Mouse (Mus musculus): ENCODE data around the gene Car12.

Gene Car12

GRCm38 (mm10) chr9:66713135-66714021 is at the start of gene Car12:
TSS of gene Car12 (plus strand) at chr9:66713686.
- in situ Hi-C loops (cut with MboI; ENCODE audit: unreplicated experiment in 2 of 2), result loop anchor here (10.0 to 25.0 kb wide), 3 partner anchors 221 to 576 kb away; partner anchors contain the start of genes Ciao2a (in 1 of the 2), Lactb (in 1 of the 2) and Snx1 (in 1 of the 2)

DNA sequence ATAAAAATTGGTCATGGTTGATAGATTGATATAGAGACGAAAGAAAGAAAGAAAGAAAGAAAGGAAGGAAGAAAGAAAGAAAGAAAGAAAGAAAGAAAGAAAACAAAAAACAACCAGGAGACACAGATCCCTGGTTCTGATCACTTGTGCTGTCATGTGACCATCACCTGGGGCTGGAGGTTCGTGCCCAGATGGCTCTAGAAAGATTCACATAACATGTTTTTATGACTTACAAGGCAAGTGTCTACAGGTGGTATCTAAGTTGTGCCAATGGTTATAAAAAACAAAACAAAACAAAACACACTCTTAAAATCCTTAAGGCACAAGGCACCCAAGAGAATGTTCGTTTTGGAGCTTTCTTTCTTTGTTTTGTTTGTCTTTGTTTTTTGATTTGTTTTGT is 49.7 kb upstream of the Car12 start:
- in situ Hi-C loops (cut with MboI; ENCODE audit: unreplicated experiment in 2 of 2), result no loop called here

DNA sequence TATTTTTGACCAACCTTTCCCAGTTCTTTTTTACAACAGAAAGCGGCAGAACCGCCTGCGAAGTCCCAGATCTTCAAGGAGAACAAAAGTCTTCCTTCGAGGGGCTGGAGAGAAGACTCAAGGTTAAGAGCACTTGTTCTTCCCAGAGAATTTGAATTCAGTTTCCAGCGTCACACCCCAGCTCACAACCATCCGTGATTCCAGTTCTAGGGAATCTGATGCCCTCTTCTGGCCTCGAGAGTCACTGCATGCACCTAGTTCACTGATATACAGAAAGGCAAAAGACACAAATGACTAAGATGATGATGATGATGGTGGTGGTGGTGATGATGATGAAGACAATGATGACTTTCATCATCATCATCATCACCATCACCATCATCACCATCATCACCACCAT is 48.9 kb upstream of the Car12 start:
- in situ Hi-C loops (cut with MboI; ENCODE audit: unreplicated experiment in 2 of 2), result no loop called here

GRCm38 (mm10) chr9:66666153-66666552 is 47.3 kb upstream of the Car12 start:
- in situ Hi-C loops (cut with MboI; ENCODE audit: unreplicated experiment in 2 of 2), result no loop called here

- in situ Hi-C loops (cut with MboI; ENCODE audit: unreplicated experiment in 2 of 2), result no loop called here
Measured at GRCm38 (mm10) chr9:66667046-66667445, 46.4 kb upstream of the Car12 start.

DNA sequence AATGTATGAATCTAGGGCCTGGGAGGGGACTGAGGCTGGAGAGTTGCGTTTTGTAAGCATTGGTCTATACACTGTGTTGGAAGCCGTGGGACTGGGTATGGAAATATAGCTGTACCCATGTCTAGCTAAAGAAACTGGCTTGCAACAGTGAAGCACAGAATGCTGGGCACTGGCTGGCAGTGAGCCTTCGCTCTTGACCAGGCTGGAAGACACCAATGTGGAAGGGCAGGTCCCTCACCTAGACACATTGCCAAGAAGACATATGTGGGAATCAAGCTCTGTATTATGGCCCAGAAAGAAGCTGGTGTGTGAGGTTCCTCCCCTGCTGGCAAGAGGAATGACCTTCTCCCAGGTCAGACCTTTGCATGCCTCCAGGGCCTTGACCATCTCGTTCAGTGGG is 45.6 kb upstream of the Car12 start:
- in situ Hi-C loops (cut with MboI; ENCODE audit: unreplicated experiment in 2 of 2), result no loop called here

DNA sequence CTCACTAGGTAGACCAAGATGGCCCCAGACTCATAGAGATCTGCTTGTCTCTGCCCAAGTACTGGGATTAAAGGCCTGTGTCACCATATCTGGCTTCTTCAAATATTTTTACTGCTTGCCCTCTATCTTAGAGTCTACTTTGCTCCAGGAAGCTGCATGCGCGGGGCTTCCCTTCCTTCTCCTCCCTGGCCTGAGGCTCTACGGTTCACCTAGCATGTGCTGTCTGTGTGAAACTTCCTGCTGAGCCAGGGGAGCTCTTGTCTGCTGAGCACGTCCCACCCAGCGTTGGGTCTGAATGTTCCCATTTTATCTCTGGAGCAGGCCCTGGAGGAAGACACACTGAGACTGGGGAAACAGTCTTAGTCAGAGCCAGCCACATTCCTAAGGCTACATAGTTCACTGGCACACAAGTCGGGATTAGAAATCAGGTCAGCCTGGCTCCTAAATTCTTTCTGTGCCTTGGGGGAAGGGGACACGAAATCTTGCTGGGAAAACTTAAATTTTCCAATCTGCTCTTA is 43.9 kb upstream of the Car12 start:
- in situ Hi-C loops (cut with MboI; ENCODE audit: unreplicated experiment in 2 of 2), result no loop called here

DNA sequence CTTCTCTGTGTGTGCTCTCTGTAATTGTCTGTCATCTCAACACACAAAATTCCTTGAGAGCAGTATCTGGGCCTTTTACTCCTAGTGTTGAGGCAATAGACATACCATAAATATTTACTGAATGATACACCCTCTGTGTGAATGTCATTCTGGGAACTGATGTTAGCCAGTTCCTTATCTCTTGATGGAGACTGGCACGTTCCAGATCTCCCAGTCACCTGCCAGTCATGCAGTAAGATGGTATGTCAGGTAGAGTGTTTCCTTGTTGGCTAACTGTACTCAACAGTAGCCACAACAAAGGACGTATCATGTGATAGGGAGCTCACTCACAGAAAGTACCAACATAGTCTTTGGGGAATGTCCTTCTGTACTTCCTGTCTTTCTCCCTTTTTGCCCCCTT is 39.7 kb upstream of the Car12 start:
- in situ Hi-C loops (cut with MboI; ENCODE audit: unreplicated experiment in 2 of 2), result no loop called here

- in situ Hi-C loops (cut with MboI; ENCODE audit: unreplicated experiment in 2 of 2), result no loop called here
Measured at GRCm38 (mm10) chr9:66675566-66675965, 37.9 kb upstream of the Car12 start.

- in situ Hi-C loops (cut with MboI; ENCODE audit: unreplicated experiment in 2 of 2), result no loop called here
Measured at GRCm38 (mm10) chr9:66680102-66680501, 33.4 kb upstream of the Car12 start.

GRCm38 (mm10) chr9:66682822-66683221 is 30.7 kb upstream of the Car12 start:
- in situ Hi-C loops (cut with MboI; ENCODE audit: unreplicated experiment in 2 of 2), result no loop called here

DNA sequence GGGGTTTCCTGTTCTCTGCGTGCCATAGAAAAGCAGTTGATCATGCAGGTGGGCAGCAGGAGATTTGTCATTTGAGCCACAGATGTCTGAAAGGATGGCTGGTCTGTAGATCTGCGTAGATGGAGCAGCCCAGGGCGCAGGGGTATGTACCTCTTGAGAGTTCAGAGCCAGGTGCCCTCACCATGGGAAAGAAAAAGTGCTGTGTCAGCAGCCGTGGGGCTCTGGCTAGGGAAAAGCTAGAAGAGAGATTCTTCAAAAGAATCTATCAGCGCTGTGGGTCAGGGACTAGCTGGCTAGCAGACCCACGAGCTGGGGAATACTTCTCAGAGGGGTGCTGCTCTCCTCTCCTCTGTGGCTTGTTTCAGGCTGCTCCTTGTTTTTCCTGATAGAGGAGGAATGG is 27.8 kb upstream of the Car12 start:
- in situ Hi-C loops (cut with MboI; ENCODE audit: unreplicated experiment in 2 of 2), result no loop called here

GRCm38 (mm10) chr9:66687713-66688112 is 25.8 kb upstream of the Car12 start:
- in situ Hi-C loops (cut with MboI; ENCODE audit: unreplicated experiment in 2 of 2), result no loop called here

DNA sequence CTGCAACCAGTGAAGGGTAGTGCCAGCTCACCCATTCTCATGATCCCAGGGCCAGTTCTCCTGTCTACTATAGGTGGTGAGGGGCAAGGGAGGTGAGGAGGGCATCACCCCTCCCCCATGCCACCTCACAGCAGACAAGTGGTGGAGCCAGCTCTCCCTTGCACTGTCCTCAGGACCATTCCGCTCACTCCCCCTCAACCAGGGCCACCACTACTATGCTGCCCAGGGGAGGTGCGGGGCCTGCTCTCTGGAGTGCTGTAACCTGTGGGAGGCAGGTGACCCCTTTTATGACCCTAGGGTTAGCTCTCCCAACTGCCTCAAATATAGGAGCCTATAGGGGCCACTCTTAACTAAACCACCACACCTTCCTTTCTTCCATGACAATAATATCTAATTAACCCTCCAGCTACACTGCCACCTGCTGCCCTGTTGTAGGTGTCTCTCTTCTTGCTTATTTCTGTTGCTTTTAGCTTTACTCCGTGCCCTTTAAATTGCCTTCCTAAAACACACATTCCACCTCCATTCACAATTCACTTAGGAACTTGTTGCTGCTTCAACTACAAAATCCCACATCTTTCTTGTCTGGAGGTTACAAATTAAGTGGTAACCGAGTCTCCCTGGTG is 21.7 kb upstream of the Car12 start:
- in situ Hi-C loops (cut with MboI; ENCODE audit: unreplicated experiment in 2 of 2), result loop anchor here (5.0 kb wide), 3 partner anchors 39 to 224 kb away; no protein-coding TSS in a partner anchor

DNA sequence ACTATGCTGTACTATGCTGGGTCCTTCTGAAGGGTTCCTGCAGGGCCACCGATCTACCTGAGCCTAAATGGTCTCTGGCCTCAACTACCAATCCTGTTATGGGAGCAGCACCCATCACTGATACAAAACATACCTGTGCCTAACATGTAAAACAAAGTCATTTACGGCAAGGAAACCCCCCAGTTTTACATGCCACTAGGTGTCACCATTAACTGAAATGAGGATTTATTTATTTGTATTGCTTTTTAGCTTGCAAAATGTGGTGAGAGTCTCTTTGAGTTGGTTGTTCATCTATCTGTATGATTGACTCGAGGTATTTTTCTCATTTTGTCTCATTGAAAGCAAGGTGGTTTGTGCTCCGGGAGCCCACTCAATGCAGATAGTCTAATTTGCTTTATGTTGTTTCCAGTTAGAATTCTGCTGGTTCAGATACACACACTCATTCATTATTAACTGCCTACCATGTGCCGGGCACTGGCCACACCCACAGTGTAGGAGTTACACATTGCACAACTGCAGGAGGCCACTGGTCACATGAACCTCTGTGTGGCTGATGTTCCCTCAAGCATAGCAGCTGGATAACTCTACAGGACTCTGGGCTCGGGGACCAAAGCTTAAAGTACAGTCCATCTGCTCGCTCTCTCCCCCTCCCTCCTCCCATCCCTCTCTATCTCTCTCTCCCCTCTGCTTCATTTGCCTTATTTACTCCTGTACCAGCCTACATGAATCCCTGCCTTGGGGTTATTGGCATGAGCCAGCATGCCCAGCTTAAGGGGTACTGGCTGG is 15.9 kb upstream of the Car12 start:
- in situ Hi-C loops (cut with MboI; ENCODE audit: unreplicated experiment in 2 of 2), result no loop called here

DNA sequence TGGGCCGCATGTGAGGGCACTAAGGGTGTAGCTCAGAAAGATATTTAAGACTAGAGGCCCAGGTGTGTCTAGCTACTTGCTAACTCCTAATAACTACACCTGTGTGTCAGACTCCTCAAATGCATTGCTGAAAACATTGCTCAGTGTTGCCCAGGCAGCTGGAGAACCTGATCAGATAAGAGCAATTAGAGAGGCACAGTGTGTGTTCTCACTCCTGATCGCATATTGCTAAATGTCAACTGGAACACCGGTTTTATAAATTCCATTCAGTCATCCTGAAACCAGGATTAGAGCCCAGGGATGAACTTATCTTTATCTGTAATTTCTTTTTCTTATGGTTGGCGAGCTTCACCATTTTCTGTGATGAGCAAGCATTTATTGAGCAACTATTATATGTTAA is 13.7 kb upstream of the Car12 start:
- in situ Hi-C loops (cut with MboI; ENCODE audit: unreplicated experiment in 2 of 2), result loop anchor here (10.0 to 25.0 kb wide), 3 partner anchors 125 to 562 kb away; partner anchors contain the start of genes Ciao2a (in 1 of the 2) and Snx1 (in 1 of the 2)

GRCm38 (mm10) chr9:66703002-66703401 is 10.5 kb upstream of the Car12 start:
- in situ Hi-C loops (cut with MboI; ENCODE audit: unreplicated experiment in 2 of 2), result loop anchor here (10.0 to 25.0 kb wide), 3 partner anchors 122 to 566 kb away; partner anchors contain the start of genes Ciao2a (in 1 of the 2) and Snx1 (in 1 of the 2)

DNA sequence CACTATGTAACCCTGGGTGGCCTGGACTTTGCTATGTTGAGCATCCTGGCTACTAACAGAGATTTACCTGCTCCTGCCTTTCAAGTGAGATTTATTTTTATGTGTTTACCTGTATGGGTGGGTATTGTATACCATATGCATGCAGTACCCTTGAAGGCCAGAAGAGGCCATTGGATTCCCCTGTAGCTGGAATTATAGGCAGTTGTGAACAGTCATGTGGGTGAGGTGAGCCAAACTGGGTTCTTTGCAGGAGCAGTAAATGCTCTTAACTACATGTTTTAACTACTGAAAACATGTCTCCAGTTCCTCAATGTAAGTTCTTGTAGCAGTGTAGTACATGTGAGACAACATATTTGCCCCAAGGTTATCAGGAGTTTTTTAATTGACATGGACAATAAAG is 8.1 kb upstream of the Car12 start:
- in situ Hi-C loops (cut with MboI; ENCODE audit: unreplicated experiment in 2 of 2), result loop anchor here (5.0 to 25.0 kb wide), 7 partner anchors 58 to 568 kb away; partner anchors contain the start of genes Ciao2a (in 1 of the 2) and Snx1 (in 1 of the 2)

GRCm38 (mm10) chr9:66705766-66706165 is 7.7 kb upstream of the Car12 start:
- in situ Hi-C loops (cut with MboI; ENCODE audit: unreplicated experiment in 2 of 2), result loop anchor here (5.0 to 25.0 kb wide), 7 partner anchors 58 to 568 kb away; partner anchors contain the start of genes Ciao2a (in 1 of the 2) and Snx1 (in 1 of the 2)

Data from v-Abl transformed pro-B cells (cell line).